Mouse (Mus musculus) thymus, postnatal 25 days (tissue): Measurements from ENCODE around the gene Crk.

Experiments
- DNase-seq: peaks from one replicate; pipeline ENCODE4 v3.0.0; 2022

Crk gene

GRCm38 (mm10) chr11:75678747-75679438 lies at the start of gene Crk:
Crk (plus strand) TSS chr11:75679259.
- peak; percentile 100 for DNase-seq

DNA sequence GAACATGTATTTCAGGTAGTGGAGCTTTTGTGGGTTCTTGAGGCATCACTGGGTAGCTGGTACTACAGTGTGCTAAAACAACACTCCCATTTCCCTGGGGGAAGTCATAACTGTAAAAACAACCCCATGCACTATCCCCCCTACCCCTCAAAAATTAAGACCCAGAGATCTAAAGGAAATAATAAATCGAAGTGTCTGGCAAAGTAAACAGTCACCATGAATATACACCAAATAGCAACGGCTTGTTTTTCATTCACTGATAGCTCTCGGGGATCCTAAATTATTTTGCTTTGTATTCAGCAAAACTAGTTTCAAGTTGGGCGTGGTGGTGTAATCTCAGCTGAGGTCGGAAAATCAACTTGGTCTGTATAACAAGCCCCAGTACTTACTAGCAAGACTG lies 49.0 kb upstream of the Crk start:
- no peak for DNase-seq

GRCm38 (mm10) chr11:75630645-75631229 lies 48.3 kb upstream of the Crk start, which contains the start of gene Inpp5k:
Inpp5k (plus strand) TSS chr11:75630988.
- DNase-seq, result peak; percentile 97

DNA sequence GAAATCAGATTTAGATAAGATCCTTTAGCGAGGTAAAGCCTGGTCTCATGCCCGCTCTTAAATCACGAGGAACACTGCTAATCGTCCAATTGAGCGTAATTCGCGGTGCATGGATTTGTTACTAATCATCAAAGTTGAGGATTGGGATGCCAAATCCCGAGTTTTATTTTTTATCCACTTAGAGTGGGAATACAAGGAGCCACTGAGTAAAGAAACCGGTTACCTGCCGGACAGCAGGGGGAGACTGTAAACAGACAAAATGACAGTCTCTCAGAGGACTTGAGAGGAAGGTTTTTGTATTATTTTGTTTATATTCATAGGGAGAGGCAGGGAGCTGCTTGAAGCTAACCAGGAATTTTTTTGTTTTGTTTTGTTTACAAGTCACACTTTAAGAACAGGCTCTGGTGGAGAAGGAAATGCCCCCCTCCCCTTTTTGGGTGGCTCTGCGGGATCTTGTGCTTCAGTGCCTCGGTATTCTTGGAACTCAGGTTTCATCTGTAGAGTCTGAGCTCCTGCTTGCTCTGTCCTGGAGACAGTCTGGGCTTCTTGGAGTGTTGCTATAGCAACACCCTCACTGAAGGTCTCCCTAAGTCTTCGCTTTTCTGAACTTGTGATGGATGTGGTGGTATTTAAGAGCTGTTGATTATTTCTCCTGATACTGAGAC lies 47.4 kb upstream of the Crk start:
- DNase-seq, result peak; percentile 54

DNA sequence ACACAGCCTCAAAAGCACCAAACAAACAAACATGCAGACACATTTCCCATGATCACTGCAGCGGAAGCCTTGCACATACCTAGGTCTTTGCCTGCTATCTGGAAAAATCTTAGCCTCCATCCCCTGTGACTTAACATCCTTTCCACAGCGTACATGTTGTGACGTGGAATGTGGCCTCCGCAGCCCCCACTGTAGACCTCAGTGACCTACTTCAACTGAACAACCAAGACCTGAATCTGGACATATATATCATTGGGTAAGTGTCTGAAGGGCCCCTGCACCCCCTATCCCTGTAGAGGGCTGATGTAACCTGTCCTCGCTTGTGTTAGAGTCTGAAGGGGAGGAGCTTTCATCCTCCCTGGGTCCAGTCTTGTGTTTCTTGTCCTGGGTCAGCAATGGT lies 46.1 kb upstream of the Crk start:
- DNase-seq, result no peak

DNA sequence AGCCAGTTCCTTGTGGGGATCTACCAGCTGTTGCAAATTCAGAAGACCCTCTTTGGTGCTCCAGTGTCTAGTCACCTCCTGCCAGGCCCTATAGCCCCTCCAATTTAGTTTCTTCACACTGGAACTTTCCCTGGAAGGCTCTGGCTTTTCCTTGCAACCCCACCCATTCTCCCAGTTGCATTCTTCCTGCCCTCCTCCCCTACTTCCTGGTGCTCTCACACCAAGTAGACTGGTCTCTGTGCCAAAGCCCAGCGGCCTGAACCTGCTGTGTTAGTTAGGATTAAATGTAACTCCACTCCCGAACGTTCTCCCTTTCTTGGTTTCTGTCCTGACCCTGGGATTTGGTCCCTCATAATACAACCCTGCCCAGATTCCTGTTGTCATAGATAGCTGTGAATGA lies 44.3 kb upstream of the Crk start:
- DNase-seq, result no peak

DNA sequence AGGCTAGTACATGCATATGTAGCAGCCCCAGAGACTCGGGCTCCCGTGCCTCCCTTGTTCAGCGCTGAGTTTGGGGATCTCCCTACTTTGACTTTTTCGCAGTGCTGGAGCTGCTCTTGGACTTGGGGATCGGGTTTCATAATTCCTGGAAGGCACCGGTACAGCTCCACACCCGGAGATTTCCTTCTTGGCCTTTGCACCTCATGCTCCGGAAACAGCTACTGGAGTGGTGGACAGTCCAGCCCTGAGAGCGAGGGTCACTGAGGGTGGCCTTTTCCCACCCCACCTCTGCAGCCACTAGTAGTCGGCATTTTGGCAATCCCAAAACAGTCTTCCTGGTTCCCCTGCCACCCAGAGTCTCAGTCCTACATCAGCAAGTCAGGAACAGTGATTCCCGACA lies 43.7 kb upstream of the Crk start:
- no peak for DNase-seq

DNA sequence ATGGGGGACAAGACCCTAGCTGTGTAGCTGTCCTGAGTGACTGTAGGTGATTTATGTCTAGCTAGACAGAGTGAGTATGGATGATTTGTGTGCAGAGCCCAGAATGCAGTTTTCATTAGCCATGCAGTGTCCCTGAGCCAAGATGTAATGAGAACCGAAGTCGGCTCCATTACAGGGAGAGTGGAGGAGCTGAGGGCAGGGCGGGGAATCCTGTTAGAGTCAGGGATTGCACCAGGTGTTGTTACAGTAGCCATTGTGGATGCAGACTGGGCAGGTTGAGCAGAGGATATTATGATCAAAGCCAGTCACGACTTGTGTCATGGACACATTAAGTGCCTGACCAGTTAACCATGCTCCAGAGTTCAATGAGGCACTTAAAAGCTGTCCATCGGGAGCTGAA lies 35.7 kb upstream of the Crk start:
- DNase-seq, result no peak

- DNase-seq, result peak; percentile 52
These were observed 34.4 kb upstream of the Crk start for GRCm38 (mm10) chr11:75644684-75645083.

- no peak for DNase-seq
These were observed 31.3 kb upstream of the Crk start for GRCm38 (mm10) chr11:75647681-75648211.

DNA sequence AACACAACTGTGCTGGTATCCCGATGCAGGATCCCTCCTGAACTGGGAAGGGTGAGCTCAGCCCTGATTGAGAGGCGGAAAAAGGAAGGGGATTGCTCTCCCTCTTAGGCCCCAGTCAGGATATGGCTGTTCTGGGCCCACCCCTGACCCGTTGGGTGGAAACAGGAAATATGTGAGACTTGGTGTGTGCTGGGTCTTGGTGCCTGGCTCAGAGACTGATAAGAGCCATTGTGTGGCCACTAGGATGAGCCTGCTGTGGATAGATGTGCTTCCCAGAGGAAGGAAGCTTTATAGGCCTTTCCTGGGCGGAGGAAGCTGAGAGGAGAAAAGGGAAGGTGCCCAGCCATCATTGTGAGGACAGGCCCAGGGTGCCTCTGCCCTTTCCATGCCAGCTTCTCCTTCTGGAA lies 29.9 kb upstream of the Crk start:
- no peak for DNase-seq

DNA sequence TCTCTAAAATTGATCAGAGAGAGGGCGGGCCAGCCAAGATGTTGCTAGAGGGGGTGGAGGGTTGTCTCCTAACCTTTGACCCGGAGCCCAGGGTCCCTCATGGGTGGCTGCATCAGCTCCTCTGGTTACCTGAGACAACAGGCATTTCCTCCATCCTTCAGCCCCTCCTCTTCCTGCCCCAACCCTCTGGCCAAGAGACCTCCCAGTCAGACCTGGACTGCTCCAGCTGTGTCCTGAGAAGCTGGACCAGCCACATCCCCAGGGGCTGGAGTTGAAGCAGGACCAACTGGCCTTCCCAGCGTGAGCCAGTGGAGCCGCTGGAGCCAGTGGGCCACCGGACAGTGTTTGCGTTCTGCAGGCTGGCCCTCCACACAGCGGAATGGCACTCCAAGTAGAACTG lies 28.7 kb upstream of the Crk start, which contains the start of gene Myo1c:
Myo1c (plus strand) TSS at position 194 of the 400 bp plus-strand sequence.
- DNase-seq, result no peak

DNA sequence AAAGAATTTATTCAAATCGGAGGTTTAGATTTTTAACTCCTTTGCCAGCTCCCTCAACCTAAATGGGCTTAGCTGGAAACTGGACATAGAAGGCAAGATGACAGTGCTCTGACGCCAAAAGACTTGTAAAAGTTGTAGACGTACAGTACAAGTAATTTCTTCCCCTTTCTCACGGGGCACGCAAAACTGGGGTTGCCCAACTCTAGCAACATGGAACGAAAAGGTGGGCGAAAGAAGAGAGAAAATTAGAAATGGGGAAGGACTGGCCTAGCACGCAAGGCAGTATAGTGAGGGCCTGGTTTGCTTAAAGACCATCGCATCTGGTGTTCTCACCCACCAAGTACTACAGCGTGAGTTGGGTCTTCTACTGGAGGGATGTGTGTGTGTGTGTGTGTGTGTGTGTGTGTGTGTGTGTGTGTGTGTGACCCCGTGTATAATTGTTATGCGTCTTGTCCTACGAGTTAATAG lies 28.1 kb upstream of the Crk start:
- no peak for DNase-seq

- peak; percentile 76 for DNase-seq
These were observed 27.4 kb upstream of the Crk start for GRCm38 (mm10) chr11:75651426-75652221.

GRCm38 (mm10) chr11:75652222-75652941 lies 26.7 kb upstream of the Crk start:
- peak; percentile 77 for DNase-seq

DNA sequence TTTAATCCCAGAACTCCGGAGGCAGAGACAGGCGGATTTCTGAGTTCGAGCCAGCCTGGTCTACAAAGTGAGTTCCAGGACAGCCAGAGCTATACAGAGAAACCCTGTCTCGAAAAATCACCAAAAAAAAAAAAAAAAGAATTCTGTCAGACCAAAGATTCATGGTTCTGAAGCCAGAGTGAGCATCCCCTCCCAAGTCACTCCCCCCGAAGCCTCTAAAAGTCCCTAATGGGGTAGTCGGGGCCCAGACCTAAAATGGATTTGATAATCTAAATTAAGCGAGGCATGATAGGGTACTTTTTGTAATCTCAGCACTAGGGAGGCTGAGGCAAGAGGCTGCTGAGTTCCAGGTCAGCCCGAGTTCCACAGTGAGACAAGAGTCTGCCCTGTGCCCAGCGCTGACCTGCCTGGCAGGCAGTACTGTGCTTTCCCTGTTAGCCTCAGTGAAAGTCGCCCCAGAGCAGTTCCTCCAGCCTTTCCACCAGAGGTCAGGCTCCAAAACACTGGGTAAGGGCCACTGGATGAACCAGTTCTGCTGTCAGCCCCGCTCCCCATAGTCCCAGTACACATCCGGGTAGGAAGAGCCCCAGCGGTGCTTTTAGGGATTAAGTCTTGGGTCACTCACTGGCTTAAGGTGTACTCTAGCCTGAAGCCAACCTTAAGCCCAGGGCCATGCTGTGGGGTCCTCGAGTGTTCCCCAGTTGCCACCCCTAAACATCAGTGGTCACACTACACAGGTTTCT lies 25.9 kb upstream of the Crk start:
- no peak for DNase-seq

GRCm38 (mm10) chr11:75653781-75654470 lies 25.1 kb upstream of the Crk start:
- DNase-seq, result peak; percentile 76

DNA sequence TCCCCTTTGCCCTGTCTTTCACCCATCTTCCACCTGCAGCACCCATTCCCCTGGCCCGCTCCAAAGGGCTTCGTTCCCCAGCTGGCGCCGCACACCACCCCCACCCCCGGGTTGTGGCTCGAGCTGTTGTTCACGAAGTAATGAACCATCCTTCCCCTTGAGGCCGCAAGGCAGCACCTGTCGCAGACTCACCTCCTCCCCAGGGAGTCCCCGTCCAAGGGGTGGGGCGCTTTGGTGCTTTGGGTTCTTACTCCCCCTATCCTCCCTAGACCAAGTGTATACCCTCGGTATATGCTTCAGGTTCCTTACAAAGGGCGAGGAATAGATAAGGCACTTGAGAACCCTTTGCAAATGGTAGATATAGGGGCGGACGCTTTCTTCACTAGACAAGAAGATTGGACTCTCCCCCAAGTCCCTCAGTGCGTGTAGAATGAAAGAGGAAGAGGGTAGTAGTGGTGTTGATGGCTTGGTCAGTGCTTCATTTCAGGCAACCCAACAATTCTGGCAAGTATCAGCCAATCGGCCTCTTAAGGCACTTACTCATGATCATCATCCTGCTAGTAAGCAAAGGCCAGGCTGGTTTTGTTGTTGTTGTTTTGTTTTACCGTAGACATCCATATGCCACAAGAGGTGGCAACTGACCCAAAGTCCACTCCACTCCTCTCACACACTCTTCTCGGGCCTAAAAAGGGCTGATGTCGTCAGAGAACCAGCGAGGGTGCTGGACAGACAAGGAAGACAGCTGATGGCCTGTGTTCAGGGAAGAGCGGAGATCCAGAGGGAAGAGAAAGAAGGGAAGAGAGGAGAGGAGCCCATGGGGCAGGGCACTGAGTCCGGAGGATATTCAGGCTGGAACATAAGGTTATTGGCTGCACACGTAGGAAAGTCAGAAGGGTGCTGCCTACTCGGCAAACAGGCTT lies 24.3 kb upstream of the Crk start:
- peak; percentile 66 for DNase-seq
